Comparison of ENCODE assay signal across 24 mouse cellular contexts in genomic region chr10:22308221-22308620, GRCm38 (mm10). TPM values are rescaled to one million over a fixed set of nuclear protein-coding genes. Genes with fewer than 3 reads are reported as not detected.
"Had no signal": no experiment of that assay in that cellular context is flagged by ENCODE, and none has a peak within 500 bp of the region (broad histone marks: within the 10 kb centered on the region; RNA-seq: fewer than 3 reads in every experiment).

No protein-coding gene starts in this region.

- H3K36me3 ChIP-seq: kidney, embryonic 15.5 days; lung, embryonic 15.5 days; neural tube, embryonic 12.5 days; neural tube, embryonic 15.5 days had no signal

- H3K4me2 ChIP-seq: kidney, embryonic 15.5 days; lung, embryonic 15.5 days; midbrain, embryonic 11.5 days; neural tube, embryonic 12.5 days; neural tube, embryonic 15.5 days had no signal

- H3K4me3 ChIP-seq: kidney, embryonic 15.5 days; lung, embryonic 15.5 days; neural tube, embryonic 12.5 days; neural tube, embryonic 15.5 days had no signal

- H3K9me3 ChIP-seq: kidney, embryonic 15.5 days; lung, embryonic 15.5 days; neural tube, embryonic 12.5 days; neural tube, embryonic 15.5 days had no signal

- H3K9ac ChIP-seq: kidney, embryonic 15.5 days; liver, embryonic 14.5 days; liver, postnatal 0 days; lung, embryonic 15.5 days; neural tube, embryonic 12.5 days; neural tube, embryonic 15.5 days had no signal

- H3K27me3 ChIP-seq: kidney, embryonic 15.5 days; lung, embryonic 15.5 days; neural tube, embryonic 12.5 days; neural tube, embryonic 15.5 days had no signal

- H3K27ac ChIP-seq: kidney, embryonic 15.5 days; liver, embryonic 14.5 days; lung, embryonic 15.5 days; neural tube, embryonic 12.5 days; neural tube, embryonic 15.5 days; stomach, postnatal 0 days had no signal

- DNase-seq: kidney, adult 8-10 months; kidney, postnatal 10 days; kidney, postnatal 36 days; liver, postnatal 0 days; lung, postnatal 10 days; lung, postnatal 36 days; midbrain, embryonic 14.5 days; retina, postnatal 1 day; right cerebral cortex, postnatal 25 days; thymus, adult 2 months; thymus, postnatal 14 days; thymus, postnatal 4 days had no signal

- ATAC-seq: liver, postnatal 0 days had no signal

- H3K4me1 ChIP-seq: kidney, embryonic 15.5 days; lung, embryonic 15.5 days; neural tube, embryonic 12.5 days; neural tube, embryonic 15.5 days had no signal

RNA-seq across cellular contexts. Expression of gene Raet1d, which starts 52.1 kb away (rescaled TPM):
- total RNA-seq: layer of hippocampus, postnatal 25 days; left cerebral cortex, adult 18-20 months; left cerebral cortex, postnatal 25 days; megakaryocyte-erythroid progenitor cell, adult 5-6 weeks had no signal
- polyA plus RNA-seq: spleen, adult 2 months had no signal
